Mouse (Mus musculus): ENCODE data around the gene Mt2. TPM values are rescaled to one million over a fixed set of nuclear protein-coding genes. Genes with fewer than 3 reads are reported as not detected.
A peak's percentile ranks its signal among the peaks of the same experiment; 100 is the strongest.

Gene Mt2
- polyA plus RNA-seq, 2 experiments, result 1,576 to 2,197 TPM

DNA sequence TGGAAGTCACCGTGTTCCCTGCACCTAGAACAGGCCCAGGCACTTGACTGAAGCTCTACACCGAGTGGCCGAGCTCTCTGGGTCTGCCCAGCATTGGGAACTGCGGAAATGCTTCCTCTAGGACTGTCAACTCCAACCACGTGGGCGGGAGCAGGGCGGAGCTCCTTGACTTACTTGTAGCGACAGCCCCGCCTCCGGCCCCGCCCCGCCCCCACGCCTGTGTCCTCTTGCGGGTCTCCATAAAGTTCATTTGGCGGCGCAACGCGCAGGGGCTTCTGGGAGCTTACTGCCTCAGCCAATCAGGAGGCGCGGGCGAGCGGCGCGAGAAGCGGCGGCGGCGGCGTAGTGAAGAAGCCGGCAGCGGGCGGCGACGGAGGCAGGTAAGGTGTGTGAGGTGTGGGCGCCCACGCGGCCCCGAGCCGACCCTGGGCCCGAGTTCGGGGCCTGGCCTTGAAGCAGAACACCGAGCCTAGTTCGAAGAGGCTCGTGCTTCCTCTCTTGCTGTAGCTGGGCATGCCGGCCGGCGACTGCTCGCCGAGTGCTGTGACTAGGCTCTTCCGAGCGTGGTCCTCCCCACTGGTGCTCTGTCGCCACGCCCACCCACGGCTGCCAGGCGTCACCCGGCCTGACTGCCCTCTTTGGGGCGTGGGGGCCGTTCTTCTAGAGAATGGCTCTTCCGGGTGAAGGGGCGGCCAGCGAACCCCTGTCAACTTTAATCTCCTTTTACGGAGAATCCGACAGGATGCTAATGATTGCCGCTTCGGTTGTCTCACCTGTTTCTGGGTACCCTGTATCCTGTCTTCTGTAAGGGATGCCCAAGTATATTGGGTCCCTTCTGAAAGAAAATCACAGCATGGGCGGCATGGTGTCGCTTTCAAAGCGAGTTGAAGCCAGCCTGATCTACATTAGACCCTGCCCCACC, 42.0 kb downstream of the Mt2 start, which contains the start of gene Nup93:
Gene Nup93 (plus strand): TSS at position 313 of the 922 bp plus-strand sequence.
- Histone ChIP-seq H3K4me1 (replicated peaks; ENCODE audit: control insufficient read depth in 2 of 2, insufficient read depth in 2 of 2, low read length in 1 of 2) (peaks cover 13 to 15% of the 10 kb centered on the region in 2 experiments), H3K27ac (peak within 1 kb of the TSS; percentile 47), H3K4me2 (ENCODE audit: low read depth) (peak within 1 kb of the TSS; percentile 90), H3K36me3 (replicated peaks; ENCODE audit: control insufficient read depth, insufficient read depth, low read depth) (no peaks in the 10 kb centered on the region), H3K27me3 (ENCODE audit: control insufficient read depth, insufficient read depth, low read length) (no peaks in the 10 kb centered on the region), H3K4me3 (ENCODE audit: insufficient read depth in 1 of 2, low read depth in 2 of 2, low read length in 2 of 2) (peak within 1 kb of the TSS; percentile 70 to 91), H3K9ac (replicated peaks) (peak within 1 kb of the TSS; percentile 73), H3K9me3 (ENCODE audit: control insufficient read depth, low read length) (no peaks in the 10 kb centered on the region)
- DNase-seq (ENCODE audit: low read depth in 3 of 3, low spot score in 3 of 3) (peak; percentile 97), ATAC-seq (ENCODE audit: insufficient read depth) (peak; percentile 94)
- WGBS (ENCODE audit: insufficient replicate concordance), result under 1% methylated on average over 68 of the region's 68 CpGs
- TF ChIP-seq CTCF (IDR thresholded peaks at IDR 0.05; ENCODE audit: low read depth), result no peak
- TF ChIP-seq EP300 (IDR thresholded peaks at IDR 0.05; ENCODE audit: low read depth), result no peak; the same call in 1 of the 2 replicates

Other genes with a start within 250 kb of the Mt2 start
- 33.4 and 38.4 TPM in 2 replicates for gene Amfr, start 159.8 kb upstream of the Mt2 start, polyA plus RNA-seq (2012; rRNA removed)
- gene Amfr, start 159.8 kb upstream of the Mt2 start, polyA plus RNA-seq (2014; fragmentation: Nextera tagmentation; extraction: Ambion mirVana), result 50.0 and 53.1 TPM in 2 replicates
- gene Nudt21, start 135.6 kb upstream of the Mt2 start, polyA plus RNA-seq (2012; rRNA removed), result 16.2 and 32.3 TPM in 2 replicates
- 94.6 and 95.2 TPM in 2 replicates for gene Nudt21, start 135.6 kb upstream of the Mt2 start, polyA plus RNA-seq (2014; fragmentation: Nextera tagmentation; extraction: Ambion mirVana)
- gene Ogfod1, start 135.5 kb upstream of the Mt2 start, polyA plus RNA-seq (2012; rRNA removed), result 2.1 and 3.2 TPM in 2 replicates
- gene Ogfod1, start 135.5 kb upstream of the Mt2 start, polyA plus RNA-seq (2014; fragmentation: Nextera tagmentation; extraction: Ambion mirVana), result 4.0 and 5.3 TPM in 2 replicates
- gene Bbs2, start 73.7 kb upstream of the Mt2 start, polyA plus RNA-seq (2012; rRNA removed), result 2.7 and 4.7 TPM in 2 replicates
- gene Bbs2, start 73.7 kb upstream of the Mt2 start, polyA plus RNA-seq (2014; fragmentation: Nextera tagmentation; extraction: Ambion mirVana), result 3.3 TPM in 2 replicates
- gene Mt4, start 35.5 kb upstream of the Mt2 start, polyA plus RNA-seq (2012; rRNA removed), result 1.4 and 2.1 TPM in 2 replicates
- 1.7 and 1.8 TPM in 2 replicates for gene Mt4, start 35.5 kb upstream of the Mt2 start, polyA plus RNA-seq (2014; fragmentation: Nextera tagmentation; extraction: Ambion mirVana)
- 0.10 and 0.30 TPM in 2 replicates for gene Mt3, start 20.1 kb upstream of the Mt2 start, polyA plus RNA-seq (2012; rRNA removed)
- 0.61 TPM in 1 of 2 replicates, not detected in the other for gene Mt3, start 20.1 kb upstream of the Mt2 start, polyA plus RNA-seq (2014; fragmentation: Nextera tagmentation; extraction: Ambion mirVana)
- 3,236 and 4,039 TPM in 2 replicates for gene Mt1, start 6.4 kb downstream of the Mt2 start, polyA plus RNA-seq (2012; rRNA removed)
- 5,334 and 6,015 TPM in 2 replicates for gene Mt1, start 6.4 kb downstream of the Mt2 start, polyA plus RNA-seq (2014; fragmentation: Nextera tagmentation; extraction: Ambion mirVana)
- gene Nup93, start 41.9 kb downstream of the Mt2 start, polyA plus RNA-seq (2012; rRNA removed), result 23.2 and 28.2 TPM in 2 replicates
- 38.7 and 43.2 TPM in 2 replicates for gene Nup93, start 41.9 kb downstream of the Mt2 start, polyA plus RNA-seq (2014; fragmentation: Nextera tagmentation; extraction: Ambion mirVana)
- gene Slc12a3, start 156.5 kb downstream of the Mt2 start, polyA plus RNA-seq (2012; rRNA removed), result 0.01 TPM in 1 of 2 replicates, not detected in the other
- gene Slc12a3, start 156.5 kb downstream of the Mt2 start, polyA plus RNA-seq (2014; fragmentation: Nextera tagmentation; extraction: Ambion mirVana), result 0.11 TPM in 1 of 2 replicates, not detected in the other
- 41.8 and 46.7 TPM in 2 replicates for gene Herpud1, start 213.8 kb downstream of the Mt2 start, polyA plus RNA-seq (2012; rRNA removed)
- 83.2 and 86.5 TPM in 2 replicates for gene Herpud1, start 213.8 kb downstream of the Mt2 start, polyA plus RNA-seq (2014; fragmentation: Nextera tagmentation; extraction: Ambion mirVana)